Mouse (Mus musculus): ENCODE measurements around the gene Olfr1065.
"Not testable (repeated sequence)": the region's sequence is repeated elsewhere in the genome, so short reads cannot be mapped to it uniquely, and the experiment has no call there.

The Olfr1065 gene

GRCm38 (mm10) chr2:86450491-86450890 is at the start of gene Olfr1065:
TSS of gene Olfr1065 (minus strand) at chr2:86450591.
- not testable (repeated sequence) for DNase-seq (ENCODE audit: low spot score)

- no peak for DNase-seq (ENCODE audit: low spot score)
Observed at GRCm38 (mm10) chr2:86487286-86487685, 36.9 kb upstream of the Olfr1065 start, which contains the start of gene Olfr228. TSS of gene Olfr228 (minus strand) at chr2:86487386.

- DNase-seq (ENCODE audit: low spot score) = peak; percentile 23
Observed at GRCm38 (mm10) chr2:86464442-86465109, 14.2 kb upstream of the Olfr1065 start.

- no peak for DNase-seq (ENCODE audit: low spot score)
Observed at GRCm38 (mm10) chr2:86460434-86460833, 10.0 kb upstream of the Olfr1065 start.

- no peak for DNase-seq (ENCODE audit: low spot score)
Observed at GRCm38 (mm10) chr2:86456169-86456568, 5.8 kb upstream of the Olfr1065 start, which contains the start of gene Olfr1066. TSS of gene Olfr1066 (minus strand) at chr2:86456269.

GRCm38 (mm10) chr2:86442101-86442500 is 8.3 kb downstream of the Olfr1065 start:
- not testable (repeated sequence) for DNase-seq (ENCODE audit: low spot score)

GRCm38 (mm10) chr2:86428511-86428910 is 21.9 kb downstream of the Olfr1065 start:
- not testable (repeated sequence) for DNase-seq (ENCODE audit: low spot score)

- DNase-seq (ENCODE audit: low spot score) = not testable (repeated sequence)
Observed at GRCm38 (mm10) chr2:86426649-86427048, 23.7 kb downstream of the Olfr1065 start, which contains the start of gene Olfr1062. TSS of gene Olfr1062 (minus strand) at chr2:86426749.

GRCm38 (mm10) chr2:86413950-86414349 is 36.4 kb downstream of the Olfr1065 start, which contains the start of gene Olfr1061:
TSS of gene Olfr1061 (minus strand) at chr2:86414050.
- no peak for DNase-seq (ENCODE audit: low spot score)

GRCm38 (mm10) chr2:86395114-86395513 is 55.3 kb downstream of the Olfr1065 start:
- DNase-seq (ENCODE audit: low spot score) = no peak
